Mouse (Mus musculus): Measurements from ENCODE around the gene C1qtnf5. TPM values are rescaled to one million over a fixed set of nuclear protein-coding genes. Genes with fewer than 3 reads are reported as not detected.

The C1qtnf5 gene
- polyA plus RNA-seq, 1 experiment from 2014 or later: 1.8 TPM

DNA sequence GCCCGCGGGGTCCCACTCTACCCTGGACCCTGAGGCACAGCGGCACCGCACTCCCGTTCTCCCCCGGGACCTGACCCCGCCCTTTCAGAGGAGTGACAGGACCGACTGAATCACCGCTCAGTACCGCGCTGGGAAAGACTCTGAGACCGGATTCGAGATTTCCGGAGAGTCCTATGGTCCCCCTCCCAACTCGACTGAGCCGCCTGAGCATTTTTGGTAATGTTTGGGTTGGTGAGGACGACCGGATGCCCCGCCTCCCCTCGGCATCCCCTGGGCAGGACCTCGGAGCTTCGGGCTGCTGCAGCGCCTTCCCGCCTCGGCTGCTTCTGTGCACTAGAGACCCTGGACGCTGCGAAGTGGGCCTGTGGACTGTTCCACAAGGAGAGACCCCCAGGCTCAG lies 23.0 kb downstream of the C1qtnf5 start:
- no peaks in the 10 kb centered on the region for H3K9me3 ChIP-seq (replicated peaks)
- peak overlapping the region; percentile 46 for H3K9ac ChIP-seq
- no peak for ATAC-seq (ENCODE audit: low FRiP score)
- WGBS: under 1% methylated on average over 27 of the region's 27 CpGs
- H3K4me2 ChIP-seq (replicated peaks): peak overlapping the region; percentile 65
- no peaks in the 10 kb centered on the region for H3K36me3 ChIP-seq
- H3K4me3 ChIP-seq: peak overlapping the region; percentile 29
- H3K27ac ChIP-seq: peak overlapping the region; percentile 30; the same call in 1 of the 2 replicates
- peaks cover 30% of the 10 kb centered on the region for H3K4me1 ChIP-seq
- H3K27me3 ChIP-seq: peaks cover 50% of the 10 kb centered on the region

DNA sequence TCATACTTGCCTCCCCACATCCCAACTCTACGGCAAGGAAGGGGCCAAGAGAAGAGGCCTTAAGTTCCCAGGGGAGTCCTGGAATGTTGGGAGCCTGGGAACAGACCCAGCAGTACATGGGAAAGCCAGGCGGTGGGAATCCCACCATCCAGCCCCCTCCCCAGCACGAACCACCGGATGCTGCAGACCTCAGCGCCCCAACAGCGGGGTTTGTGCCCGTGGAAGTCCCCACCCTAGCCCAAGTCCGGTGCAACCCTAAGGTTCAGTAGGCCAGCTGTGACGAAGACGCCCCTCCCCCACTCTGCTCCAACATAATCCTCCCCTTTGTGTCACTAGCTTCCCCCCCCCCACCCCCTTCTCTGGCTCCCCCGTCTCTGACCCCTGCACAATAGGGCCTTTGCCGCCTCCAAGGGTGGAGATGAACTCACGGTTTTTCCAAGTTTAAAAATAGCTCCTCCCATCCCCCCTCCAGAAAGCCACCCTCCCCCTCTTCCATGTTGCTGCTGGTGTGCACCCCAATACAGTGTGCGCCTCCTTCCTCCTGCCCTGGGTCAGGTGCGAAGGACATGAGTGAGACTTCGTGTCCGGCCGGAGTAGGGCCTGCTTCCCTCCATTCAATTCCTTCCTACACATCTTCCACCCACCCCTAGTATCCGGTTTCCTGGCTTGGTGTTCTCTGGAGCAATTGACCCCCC lies 23.7 kb downstream of the C1qtnf5 start:
- Histone ChIP-seq H3K4me2 (replicated peaks) (peak overlapping the region; percentile 65), H3K9ac (peak overlapping the region; percentile 46), H3K27ac (peak overlapping the region; percentile 1; the same call in 1 of the 2 replicates), H3K27me3 (peaks cover 57% of the 10 kb centered on the region), H3K4me3 (peak overlapping the region; percentile 29), H3K4me1 (peaks cover 37% of the 10 kb centered on the region), H3K9me3 (replicated peaks) (no peaks in the 10 kb centered on the region), H3K36me3 (no peaks in the 10 kb centered on the region)
- ATAC-seq (ENCODE audit: low FRiP score): peak; percentile 38; the same call in 1 of the 2 replicates
- WGBS: 12% methylated on average over 19 of the region's 19 CpGs

DNA sequence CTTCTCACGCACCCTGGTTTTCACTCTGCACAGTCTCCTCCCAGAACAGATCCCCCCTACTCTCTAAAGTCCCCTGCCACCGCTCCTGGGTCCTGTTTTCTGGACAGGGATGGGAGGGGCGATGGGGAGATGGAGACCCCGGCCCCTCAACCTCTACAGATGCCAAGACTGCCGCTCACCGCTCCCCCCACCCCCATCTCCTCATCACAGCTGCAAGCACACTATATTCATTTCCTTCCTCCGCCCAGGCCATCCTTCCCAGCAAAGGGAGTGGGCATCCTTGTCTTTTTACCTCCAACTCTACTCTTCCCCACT lies 24.2 kb downstream of the C1qtnf5 start:
- H3K4me1 ChIP-seq: peaks cover 42% of the 10 kb centered on the region
- 0 out of 2 replicates have a peak overlapping the region, but pooled peaks have one; percentile 1 for H3K27ac ChIP-seq
- no peak overlapping the region for H3K4me3 ChIP-seq
- H3K4me2 ChIP-seq (replicated peaks): no peak overlapping the region
- H3K36me3 ChIP-seq: no peaks in the 10 kb centered on the region
- H3K9ac ChIP-seq: no peak overlapping the region
- H3K9me3 ChIP-seq (replicated peaks): no peaks in the 10 kb centered on the region
- ATAC-seq (ENCODE audit: low FRiP score): no peak
- H3K27me3 ChIP-seq: peaks cover 62% of the 10 kb centered on the region
- WGBS: 38% methylated on average over 7 of the region's 7 CpGs

DNA sequence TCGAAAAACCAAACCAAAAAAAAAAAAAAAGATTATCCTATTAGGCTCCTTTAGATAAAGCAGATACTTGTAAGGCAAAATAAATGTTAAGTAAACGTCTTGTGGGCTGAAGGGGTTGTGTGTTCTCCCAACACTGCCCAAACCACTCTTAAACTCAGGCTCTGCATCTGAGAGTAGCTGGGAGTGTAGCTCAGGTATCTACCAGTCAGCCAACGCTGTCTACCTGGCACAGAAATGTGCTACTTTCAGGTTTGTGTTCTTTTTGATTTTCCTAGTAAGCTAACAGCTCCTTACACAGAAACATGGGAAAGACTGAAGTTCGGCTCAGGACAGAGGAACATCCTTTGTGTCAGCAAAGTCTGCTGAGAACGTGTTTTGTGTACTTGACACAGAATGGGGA lies 25.2 kb downstream of the C1qtnf5 start:
- H3K4me2 ChIP-seq (replicated peaks): no peak overlapping the region
- no peak overlapping the region for H3K27ac ChIP-seq
- no peaks in the 10 kb centered on the region for H3K36me3 ChIP-seq
- no peak for ATAC-seq (ENCODE audit: low FRiP score)
- peaks cover 42% of the 10 kb centered on the region for H3K4me1 ChIP-seq
- no peaks in the 10 kb centered on the region for H3K9me3 ChIP-seq (replicated peaks)
- H3K4me3 ChIP-seq: no peak overlapping the region
- peaks cover 70% of the 10 kb centered on the region for H3K27me3 ChIP-seq
- no peak overlapping the region for H3K9ac ChIP-seq
- 65% methylated on average over 5 of the region's 5 CpGs for WGBS

GRCm38 (mm10) chr9:44133287-44133686 lies 26.2 kb downstream of the C1qtnf5 start:
- Histone ChIP-seq H3K4me1 (peaks cover 42% of the 10 kb centered on the region), H3K4me2 (replicated peaks) (peak overlapping the region; percentile 76; the same call in 1 of the 2 replicates), H3K9me3 (replicated peaks) (no peaks in the 10 kb centered on the region), H3K36me3 (no peaks in the 10 kb centered on the region), H3K27ac (no peak overlapping the region), H3K4me3 (no peak overlapping the region), H3K9ac (0 out of 2 replicates have a peak overlapping the region, but pooled peaks have one; percentile 13), H3K27me3 (peaks cover 70% of the 10 kb centered on the region)
- ATAC-seq (ENCODE audit: low FRiP score): no peak
- 6% methylated on average over 2 of the region's 2 CpGs for WGBS

DNA sequence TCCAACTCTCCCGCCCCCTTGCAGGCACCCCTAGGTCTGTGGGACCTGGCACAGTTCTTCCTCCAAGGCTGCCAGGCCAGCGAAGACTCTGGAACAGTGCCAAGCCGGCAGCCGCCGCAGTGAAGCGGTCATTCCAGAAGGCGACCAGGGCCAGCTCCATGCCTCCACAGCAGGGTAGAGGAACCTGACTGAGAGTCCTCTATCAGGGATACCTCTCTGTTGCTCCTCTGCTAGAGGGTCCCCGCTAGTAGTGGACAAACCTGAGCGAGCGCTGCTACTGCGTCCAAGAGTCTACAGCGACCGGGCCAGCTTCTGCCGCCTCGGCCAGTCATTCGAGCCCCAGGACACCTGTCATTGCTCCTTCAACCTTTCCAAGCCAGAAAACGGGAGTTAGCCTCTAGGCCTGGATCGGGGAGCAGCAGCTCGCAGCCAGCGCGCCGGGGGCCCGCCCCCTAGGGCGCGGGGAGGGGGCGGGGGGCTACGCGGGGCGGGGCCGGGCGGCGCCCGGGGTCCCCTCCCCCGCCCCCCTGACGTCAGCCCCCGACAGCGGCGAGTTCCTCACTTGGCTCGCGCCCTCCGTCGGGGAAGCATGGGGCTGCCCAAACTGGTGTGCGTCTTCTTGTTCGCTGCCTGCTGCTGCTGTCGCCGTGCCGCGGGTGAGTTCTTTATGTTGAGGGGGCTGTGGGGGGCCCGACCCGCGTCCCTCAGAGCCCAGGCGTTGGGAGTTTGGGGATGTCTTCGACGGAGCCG lies 27.2 kb downstream of the C1qtnf5 start, which contains the start of gene Mcam:
Mcam (plus strand) TSS at position 369 of the 750 bp plus-strand sequence.
- H3K27me3 ChIP-seq: peaks cover 61% of the 10 kb centered on the region
- peaks cover 42% of the 10 kb centered on the region for H3K4me1 ChIP-seq
- 2% methylated on average over 52 of the region's 55 CpGs for WGBS
- ATAC-seq (ENCODE audit: low FRiP score): peak; percentile 47; the same call in 1 of the 2 replicates
- H3K36me3 ChIP-seq: no peaks in the 10 kb centered on the region
- H3K4me3 ChIP-seq: peak within 1 kb of the TSS; percentile 42
- peak within 1 kb of the TSS; percentile 76 for H3K4me2 ChIP-seq (replicated peaks)
- peak within 1 kb of the TSS; percentile 62 for H3K9ac ChIP-seq
- no peak within 1 kb of the TSS for H3K27ac ChIP-seq
- no peaks in the 10 kb centered on the region for H3K9me3 ChIP-seq (replicated peaks)

DNA sequence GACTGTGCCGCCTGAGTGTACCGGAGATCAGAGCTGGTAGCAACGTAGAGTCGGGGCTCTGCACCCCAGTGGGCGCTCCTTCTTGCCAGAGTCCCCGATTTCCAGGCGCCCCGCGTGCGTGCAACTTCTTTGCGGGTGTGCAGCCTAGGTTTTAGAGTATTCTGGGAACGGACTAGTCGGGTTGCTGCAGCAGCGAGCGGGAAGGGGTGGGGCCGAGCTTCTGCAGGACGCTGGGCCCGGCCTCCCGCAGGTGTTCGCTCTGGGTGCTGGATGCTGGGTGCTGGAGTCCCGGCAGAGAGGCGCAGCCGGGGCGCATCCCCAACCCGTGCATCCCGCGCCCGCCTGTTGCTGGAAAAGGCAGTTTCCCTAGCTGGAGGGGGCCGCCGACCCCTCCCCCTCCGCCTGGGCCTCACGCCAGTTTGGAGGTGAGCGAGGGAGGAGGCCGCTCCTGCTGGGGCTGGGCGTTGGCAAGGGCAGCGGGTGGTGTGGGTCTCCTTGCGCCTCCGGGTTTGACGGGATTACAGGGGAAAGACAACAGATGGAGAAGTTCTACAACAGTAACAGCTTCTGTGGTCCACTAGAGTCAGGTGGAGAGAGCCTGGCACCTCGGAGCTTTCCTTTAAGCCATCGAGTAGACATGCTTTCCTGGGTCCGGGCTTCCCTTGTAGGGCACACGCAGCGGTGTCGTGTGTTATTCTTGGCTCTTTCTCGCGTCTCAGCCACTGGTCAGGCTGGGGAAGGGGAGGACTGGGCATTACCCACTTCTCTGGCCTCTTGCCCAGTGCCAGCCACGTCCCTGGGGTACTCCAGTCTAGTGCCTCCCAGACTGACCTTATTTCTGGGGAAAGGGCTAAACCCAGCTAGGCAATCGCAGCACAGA lies 28.0 kb downstream of the C1qtnf5 start:
- Histone ChIP-seq H3K27me3 (peaks cover 55% of the 10 kb centered on the region), H3K4me3 (peak overlapping the region; percentile 42), H3K9ac (peak overlapping the region; percentile 62), H3K4me2 (replicated peaks) (peak overlapping the region; percentile 76), H3K36me3 (no peaks in the 10 kb centered on the region), H3K4me1 (peaks cover 36% of the 10 kb centered on the region), H3K9me3 (replicated peaks) (no peaks in the 10 kb centered on the region), H3K27ac (no peak overlapping the region)
- 2% methylated on average over 48 of the region's 49 CpGs for WGBS
- ATAC-seq (ENCODE audit: low FRiP score): no peak

DNA sequence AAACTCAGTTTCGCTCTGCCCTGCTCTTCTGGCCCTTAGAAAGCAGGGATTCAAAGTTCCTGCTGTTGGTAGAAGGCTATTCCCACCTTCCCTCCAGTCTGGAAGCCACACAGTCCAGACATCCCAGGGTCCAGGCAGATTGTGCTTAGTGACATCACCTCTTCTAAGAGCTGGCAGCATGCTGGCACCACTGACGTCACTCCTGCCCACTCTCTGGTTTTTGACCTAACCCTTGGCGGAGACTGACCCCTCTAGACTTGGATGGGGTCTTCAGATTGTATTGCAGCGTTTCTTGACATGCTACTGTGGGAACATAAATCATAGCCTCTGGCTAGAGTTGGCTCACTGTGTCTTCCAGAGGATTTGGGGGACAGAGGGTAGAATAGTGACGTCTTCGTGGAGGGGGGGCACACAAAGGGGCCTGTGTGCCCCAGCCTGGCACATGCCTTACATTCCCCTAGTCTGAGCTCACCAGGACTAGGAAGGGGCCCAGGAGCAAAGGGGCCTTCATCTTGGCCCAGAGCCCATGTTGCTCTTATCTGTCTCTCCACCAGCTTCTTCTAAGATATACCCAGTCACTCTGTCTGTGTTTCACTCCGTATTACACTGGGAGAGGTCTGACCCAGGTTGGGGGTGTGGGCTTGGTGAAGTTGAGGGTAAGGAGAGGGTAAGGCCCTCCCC lies 28.8 kb downstream of the C1qtnf5 start:
- peak overlapping the region; percentile 62 for H3K9ac ChIP-seq
- H3K27ac ChIP-seq: no peak overlapping the region
- peaks cover 54% of the 10 kb centered on the region for H3K27me3 ChIP-seq
- peaks cover 3% of the 10 kb centered on the region; the same call in 1 of the 2 replicates for H3K36me3 ChIP-seq
- WGBS: 62% methylated on average over 7 of the region's 7 CpGs
- peak overlapping the region; percentile 76 for H3K4me2 ChIP-seq (replicated peaks)
- no peaks in the 10 kb centered on the region for H3K9me3 ChIP-seq (replicated peaks)
- peak overlapping the region; percentile 42 for H3K4me3 ChIP-seq
- no peak for ATAC-seq (ENCODE audit: low FRiP score)
- H3K4me1 ChIP-seq: peaks cover 28% of the 10 kb centered on the region

DNA sequence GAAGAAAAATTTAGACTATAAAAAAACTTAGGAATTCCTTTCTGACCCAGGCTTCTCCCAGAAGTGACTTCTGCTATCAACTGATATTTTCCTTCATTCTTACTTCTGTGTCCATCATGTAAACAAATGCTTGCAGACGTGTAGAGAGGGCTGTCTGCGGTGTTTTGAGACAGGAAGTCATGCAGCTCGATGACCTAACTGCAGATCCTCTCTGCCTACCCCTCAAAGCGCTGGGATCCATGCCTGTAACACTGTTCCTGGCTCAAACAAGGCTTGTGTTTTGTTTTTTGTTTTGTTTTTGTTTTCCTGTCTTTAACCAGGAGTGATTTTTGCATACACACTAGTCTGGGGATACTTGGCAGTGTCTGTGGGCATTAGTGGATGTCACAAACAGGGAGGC lies 30.8 kb downstream of the C1qtnf5 start:
- Histone ChIP-seq H3K4me1 (peaks cover 24% of the 10 kb centered on the region), H3K4me3 (no peak overlapping the region), H3K27me3 (peaks cover 39% of the 10 kb centered on the region), H3K36me3 (peaks cover 3% of the 10 kb centered on the region), H3K9me3 (replicated peaks) (no peaks in the 10 kb centered on the region), H3K9ac (no peak overlapping the region), H3K27ac (no peak overlapping the region), H3K4me2 (replicated peaks) (no peak overlapping the region)
- 65% methylated on average over 4 of the region's 4 CpGs for WGBS
- no peak for ATAC-seq (ENCODE audit: low FRiP score)

DNA sequence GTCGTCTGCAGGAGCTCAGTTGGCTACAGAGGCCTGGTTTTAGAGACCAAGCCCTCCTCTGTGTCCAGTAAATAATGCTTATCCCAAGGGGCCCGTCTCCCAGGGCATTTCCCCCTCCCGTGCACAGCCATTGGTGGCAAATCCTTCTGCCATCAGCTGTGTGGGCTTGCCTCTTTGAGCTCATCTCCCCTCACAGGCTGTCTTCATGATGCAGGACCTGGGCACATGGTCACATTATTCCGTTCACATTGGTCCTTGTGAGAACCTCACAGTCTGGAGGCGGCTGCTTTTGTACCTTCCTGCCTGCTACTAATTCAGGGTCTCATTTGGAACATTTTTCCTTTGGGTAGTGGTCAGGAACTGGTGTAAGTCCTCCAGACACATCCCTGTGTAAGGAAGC lies 34.9 kb downstream of the C1qtnf5 start:
- Histone ChIP-seq H3K4me2 (replicated peaks) (no peak overlapping the region), H3K4me1 (no peaks in the 10 kb centered on the region), H3K27ac (no peak overlapping the region), H3K4me3 (no peak overlapping the region), H3K9ac (no peak overlapping the region), H3K36me3 (peaks cover 27% of the 10 kb centered on the region), H3K27me3 (peaks cover under 1% of the 10 kb centered on the region; the same call in 1 of the 2 replicates), H3K9me3 (replicated peaks) (no peaks in the 10 kb centered on the region)
- 71% methylated on average over 5 of the region's 5 CpGs for WGBS
- no peak for ATAC-seq (ENCODE audit: low FRiP score)

GRCm38 (mm10) chr9:44143421-44143820 lies 36.4 kb downstream of the C1qtnf5 start:
- WGBS: 70% methylated on average over 5 of the region's 5 CpGs
- Histone ChIP-seq H3K36me3 (peaks cover 27% of the 10 kb centered on the region), H3K4me2 (replicated peaks) (no peak overlapping the region), H3K4me3 (no peak overlapping the region), H3K9ac (no peak overlapping the region), H3K9me3 (replicated peaks) (no peaks in the 10 kb centered on the region), H3K27me3 (no peaks in the 10 kb centered on the region), H3K4me1 (no peaks in the 10 kb centered on the region), H3K27ac (no peak overlapping the region)
- no peak for ATAC-seq (ENCODE audit: low FRiP score)
